Mouse (Mus musculus): ENCODE measurements around the gene Slc27a1. TPM values are rescaled to one million over a fixed set of nuclear protein-coding genes. Genes with fewer than 3 reads are reported as not detected.

The Slc27a1 gene
- total RNA-seq, 1 experiment from 2014 or later, result 9.5 TPM

DNA sequence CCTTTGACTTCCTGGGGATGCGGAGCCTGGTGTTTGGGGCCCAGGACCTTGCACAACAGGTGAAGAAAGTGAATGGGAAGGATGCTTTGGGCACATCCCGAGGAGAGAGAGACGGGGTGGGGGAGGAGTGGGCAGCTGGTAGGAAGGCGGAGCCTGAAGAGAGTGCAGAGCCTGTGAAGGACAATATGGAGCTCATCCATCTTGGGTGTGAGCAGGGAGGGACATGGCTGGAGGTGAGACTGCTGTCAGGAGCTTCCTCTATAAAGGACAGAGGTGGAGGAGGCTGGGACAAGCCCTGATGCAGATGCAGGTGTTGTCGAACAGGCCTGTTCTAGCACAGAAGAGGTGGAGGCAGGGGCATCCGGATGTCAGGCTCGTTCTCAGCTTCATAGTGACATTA is 35.3 kb downstream of the Slc27a1 start:
- ATAC-seq (replicated peaks; ENCODE audit: low read depth, poor library complexity, severe bottlenecking), result no peak

DNA sequence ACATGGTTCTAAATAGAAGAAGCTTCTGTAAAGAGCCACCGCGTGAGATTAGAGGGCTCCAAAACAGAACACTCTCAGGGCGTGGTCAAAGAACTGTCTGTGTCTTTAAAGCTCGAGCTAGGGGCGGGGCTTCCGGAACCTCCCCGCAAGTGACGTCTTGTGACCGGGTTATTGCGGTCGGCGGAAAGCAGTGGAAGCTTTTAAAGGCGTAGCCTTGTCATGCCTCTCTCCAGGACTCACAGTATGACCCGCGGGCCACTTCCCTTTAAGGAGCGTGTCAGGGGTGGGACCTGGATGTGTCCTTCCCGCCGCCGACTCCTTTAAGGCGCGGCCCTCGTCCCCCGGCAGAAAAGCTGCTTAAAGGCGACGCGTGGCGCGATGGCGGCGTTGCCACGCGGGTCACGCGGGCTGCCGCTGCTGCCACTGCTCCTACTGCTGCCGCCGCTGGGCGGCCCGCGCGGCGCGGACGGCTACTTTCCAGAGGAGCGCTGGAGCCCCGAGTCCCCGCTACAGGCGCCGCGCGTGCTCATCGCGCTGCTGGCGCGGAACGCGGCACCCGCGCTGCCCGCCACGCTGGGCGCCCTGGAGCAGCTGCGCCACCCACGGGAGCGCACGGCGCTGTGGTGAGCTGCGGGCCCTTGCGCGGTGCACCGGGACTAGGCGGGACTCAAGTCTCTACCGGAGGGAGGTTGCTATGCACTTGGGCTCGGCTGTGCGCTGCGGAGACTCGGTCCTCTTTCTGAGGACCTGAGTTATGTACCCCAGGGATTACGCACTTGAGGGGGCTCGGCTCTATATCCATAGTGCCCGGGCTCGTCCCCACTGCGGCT is 42.4 kb downstream of the Slc27a1 start, which contains the start of gene Colgalt1:
Gene Colgalt1, plus strand, starts transcription at position 177 of the 830 bp plus-strand sequence.
- ATAC-seq (replicated peaks; ENCODE audit: low read depth, poor library complexity, severe bottlenecking), result peak; percentile 96

DNA sequence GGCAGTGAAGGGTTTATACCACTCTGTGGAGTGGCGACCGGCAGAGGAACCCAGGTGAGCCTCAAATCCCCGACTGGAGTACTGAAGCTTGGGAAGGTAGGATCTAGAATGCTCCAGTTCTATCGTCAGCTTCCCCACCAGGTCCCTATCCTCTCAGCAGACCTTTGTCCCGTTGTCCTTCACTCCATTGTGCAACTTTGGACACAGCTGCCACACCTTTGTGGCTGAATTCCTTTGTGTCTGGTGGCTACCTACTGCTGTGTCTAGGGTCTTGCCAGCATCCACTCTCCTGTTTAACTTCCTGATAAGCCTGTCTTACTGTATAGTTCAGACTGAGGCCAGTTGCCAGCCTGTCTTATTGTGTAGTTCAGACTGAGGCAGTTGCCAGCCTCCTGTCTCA is 43.5 kb downstream of the Slc27a1 start:
- ATAC-seq (replicated peaks; ENCODE audit: low read depth, poor library complexity, severe bottlenecking), result no peak

DNA sequence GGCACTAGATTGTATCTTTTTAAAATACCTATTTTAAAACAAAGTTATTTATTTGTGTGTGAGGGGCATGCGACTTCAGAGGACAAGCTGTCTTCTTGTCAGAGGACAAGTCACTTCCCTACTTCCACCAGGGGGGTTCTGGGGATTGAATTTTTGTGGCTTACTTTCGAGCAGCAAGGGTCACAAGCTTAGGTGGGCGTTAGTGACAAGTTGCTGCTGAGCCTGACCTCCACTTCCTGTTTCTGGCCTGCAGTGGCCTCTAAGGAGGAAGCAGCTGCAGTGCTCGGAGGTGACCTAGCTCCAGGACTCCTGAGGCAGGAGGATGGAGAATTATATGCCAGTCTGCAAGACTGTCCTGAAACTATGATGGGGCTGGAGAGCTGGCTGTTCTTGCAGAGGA is 44.7 kb downstream of the Slc27a1 start:
- peak; percentile 42 for ATAC-seq (replicated peaks; ENCODE audit: low read depth, poor library complexity, severe bottlenecking)

DNA sequence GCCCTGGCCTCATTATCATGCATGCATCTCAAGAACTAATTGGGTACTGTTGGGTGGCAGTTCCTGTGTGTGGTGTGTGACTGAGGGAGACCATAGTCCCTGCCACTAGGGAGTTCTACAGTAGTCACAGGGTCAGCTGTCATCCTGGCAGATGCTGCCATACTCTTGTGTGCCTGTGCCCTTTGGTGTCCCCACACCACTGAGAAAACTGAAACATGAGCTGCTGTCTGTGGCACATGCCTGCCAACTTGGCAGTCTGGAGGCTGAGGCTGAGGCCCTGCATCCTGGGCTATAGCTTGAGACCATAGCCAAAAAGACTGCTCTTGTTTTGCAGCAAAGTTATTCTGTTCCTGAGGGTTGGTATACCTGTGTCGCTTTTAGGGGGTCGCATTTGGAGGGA is 51.1 kb downstream of the Slc27a1 start:
- ATAC-seq (replicated peaks; ENCODE audit: low read depth, poor library complexity, severe bottlenecking), result no peak

DNA sequence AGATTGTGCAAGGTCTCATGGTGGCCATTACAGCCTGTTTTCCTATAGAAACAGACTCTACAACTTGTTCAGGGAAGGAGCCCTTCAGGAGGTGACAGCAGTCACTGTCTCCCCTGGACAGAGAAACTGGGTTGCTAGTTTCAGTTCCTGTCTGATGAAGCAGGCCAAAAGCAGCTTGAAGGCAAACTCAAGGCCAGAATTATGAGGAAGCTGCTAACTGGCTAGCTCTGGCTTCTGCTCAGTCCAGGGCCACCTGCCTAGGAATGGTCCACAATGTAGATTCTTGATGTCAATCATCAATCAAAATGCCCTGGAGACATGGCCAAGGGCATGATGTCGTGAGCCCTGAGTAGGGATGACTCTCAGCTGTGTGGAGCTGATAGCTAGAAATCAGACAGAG is 56.4 kb downstream of the Slc27a1 start:
- no peak for ATAC-seq (replicated peaks; ENCODE audit: low read depth, poor library complexity, severe bottlenecking)

DNA sequence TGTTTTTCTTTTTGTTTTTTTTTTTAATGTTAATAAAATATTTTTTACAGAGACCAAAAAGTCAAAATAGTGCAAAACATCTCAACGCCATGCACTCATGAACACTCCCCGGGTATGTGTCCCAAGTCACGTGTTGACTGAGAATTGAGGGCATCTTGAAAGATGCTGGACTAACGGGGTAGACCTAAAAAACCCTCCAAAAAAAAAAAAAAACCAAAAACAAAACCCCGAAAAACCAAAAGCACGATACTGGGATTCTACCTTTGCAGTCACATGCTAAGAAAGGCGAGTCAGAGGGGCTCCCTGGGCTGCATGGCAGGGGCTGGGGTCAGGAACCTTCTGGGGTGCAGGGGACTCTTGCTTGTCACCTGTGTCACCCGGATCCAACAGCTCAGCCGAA is 58.1 kb downstream of the Slc27a1 start:
- no peak for ATAC-seq (replicated peaks; ENCODE audit: low read depth, poor library complexity, severe bottlenecking)

DNA sequence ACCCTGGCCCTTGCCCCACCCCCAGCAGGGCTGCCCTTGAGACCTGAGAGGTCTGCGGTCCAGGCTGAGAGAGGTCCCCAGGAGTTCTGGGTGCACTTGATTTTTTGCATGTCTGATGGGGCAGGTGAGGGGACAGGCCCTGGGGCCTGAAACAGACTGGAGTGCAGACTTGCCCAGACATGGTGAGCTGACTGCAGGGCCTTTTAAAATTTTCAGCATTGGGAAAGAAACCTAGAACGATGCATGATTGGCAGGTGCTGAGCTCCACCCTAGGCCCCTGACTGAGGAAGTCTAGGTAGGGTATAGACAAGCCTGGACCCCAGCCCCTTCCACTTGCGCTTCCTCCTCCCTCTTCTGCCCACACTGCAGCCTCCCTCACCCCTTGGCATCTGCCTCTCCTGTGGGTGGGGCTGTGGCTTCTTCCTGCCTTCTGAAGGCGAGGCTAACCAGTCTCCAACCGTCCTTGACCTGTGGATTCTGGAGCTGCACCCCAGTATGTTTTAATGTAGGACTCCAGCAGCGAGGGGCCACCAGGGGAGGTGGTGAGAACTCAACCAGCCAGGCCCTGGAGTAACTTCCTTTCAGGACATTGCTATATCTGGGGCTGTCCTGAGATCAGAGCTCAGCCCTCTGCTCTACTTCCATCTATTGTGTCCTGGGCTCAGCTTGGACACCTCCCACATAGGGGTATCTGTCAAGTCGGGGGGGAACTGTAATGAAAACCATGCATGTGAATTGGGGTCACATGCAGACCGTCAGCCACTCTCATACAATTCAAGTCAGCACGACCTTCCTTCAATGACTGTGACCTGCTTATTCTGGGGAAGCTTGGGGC is 58.8 kb downstream of the Slc27a1 start:
- ATAC-seq (replicated peaks; ENCODE audit: low read depth, poor library complexity, severe bottlenecking), result peak; percentile 9

DNA sequence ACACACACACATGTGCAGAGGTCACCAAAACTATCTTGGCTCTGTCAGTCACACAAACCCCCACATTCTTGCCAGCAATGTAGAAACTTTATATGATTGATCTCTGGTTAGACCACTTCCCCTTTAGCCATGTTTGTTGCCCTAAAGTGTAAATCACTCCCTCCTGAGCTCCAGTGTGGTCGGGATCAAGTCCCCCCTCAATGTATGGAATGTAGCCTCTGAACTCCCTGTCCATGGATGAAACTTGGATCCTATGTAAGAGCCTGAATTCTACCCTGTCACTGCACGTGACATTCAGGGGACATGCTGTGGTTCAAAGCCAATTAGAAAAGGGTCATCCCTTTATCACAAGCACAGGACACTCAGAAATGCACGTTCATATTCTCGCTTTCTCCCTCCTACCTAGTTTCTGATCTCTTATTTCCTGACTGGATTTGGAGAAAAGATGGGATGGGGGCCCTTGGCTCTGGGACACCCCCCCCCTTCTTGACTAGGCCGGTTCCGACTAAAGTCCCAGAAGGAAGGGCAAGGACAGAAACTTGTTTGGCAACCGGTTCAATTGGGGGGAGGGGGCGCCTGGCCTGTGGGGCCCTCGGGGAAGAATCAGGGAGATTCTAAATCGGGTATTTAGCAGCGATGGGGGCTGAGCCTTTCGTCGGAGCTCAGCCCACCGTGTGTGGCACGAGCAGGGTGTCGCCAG is 59.9 kb downstream of the Slc27a1 start:
- peak; percentile 27 for ATAC-seq (replicated peaks; ENCODE audit: low read depth, poor library complexity, severe bottlenecking)

DNA sequence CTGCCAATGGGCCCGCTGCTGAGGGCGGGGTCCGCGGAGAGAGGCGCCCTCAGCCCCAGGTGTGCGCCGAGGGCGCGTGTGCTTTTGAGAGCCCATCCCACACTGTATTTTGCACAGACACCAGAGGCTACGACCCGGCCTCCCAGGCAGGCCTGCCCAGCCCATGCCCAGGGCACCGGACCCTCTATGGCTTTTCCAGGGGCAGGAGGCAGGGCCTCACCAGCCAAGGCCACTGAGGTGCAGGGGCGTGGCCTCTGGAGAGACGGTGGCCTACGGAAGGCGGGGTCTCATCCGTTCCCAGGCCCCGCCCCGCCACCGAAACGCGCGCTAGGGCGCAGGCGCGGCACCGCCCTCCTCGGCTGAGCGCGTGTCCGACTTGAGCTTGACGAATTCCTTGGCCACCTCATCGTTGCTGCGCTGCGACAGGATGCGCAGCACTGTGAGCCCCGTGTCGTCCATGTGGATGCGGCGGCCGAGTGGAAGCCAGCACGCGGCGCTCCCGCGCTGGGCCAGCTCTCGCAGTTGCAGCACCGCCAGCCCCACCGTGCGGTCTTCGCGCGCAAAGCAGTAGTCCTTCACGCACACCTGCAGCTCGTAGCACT is 60.5 kb downstream of the Slc27a1 start:
- ATAC-seq (replicated peaks; ENCODE audit: low read depth, poor library complexity, severe bottlenecking), result peak; percentile 49

DNA sequence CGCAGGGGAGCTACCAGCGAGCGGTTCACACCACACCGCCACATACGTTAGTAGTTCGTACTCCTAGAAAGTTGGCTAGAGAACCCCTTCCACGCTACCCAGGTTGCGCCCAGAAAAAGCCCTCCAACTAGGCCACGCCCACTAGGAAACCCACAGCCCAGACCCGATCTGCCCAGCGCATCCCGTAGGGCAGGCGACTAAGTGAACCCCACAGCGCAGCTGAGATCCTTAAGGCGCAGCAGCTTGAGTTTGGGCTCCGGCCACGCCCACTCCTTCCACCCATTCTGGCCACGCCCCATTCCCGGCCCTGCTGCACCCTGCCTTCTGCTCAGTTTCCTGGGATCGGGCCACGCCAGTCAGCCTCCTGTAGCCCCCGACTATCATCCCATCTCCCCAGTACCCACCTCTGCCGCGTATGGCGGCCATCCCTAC is 61.1 kb downstream of the Slc27a1 start:
- ATAC-seq (replicated peaks; ENCODE audit: low read depth, poor library complexity, severe bottlenecking), result peak; percentile 13

DNA sequence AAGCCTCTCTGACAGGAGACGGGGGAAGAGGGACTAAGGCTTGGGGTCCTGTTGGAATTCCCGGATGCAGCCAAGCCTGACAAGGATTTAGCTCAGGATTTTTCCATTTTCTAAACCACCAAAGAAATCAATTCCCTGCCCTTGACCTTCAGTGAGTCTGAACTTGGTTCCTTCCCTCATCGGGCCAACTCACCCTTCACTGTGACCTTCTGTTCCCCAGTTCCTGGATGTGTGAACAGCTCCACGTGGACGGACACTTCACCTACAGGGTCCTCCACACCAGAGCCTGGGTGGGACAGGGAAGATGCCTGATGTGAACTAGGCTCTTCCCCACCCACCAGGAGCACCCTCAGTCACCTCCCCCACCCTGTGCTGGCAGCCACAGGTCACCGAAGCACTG is 62.1 kb downstream of the Slc27a1 start:
- ATAC-seq (replicated peaks; ENCODE audit: low read depth, poor library complexity, severe bottlenecking), result no peak

DNA sequence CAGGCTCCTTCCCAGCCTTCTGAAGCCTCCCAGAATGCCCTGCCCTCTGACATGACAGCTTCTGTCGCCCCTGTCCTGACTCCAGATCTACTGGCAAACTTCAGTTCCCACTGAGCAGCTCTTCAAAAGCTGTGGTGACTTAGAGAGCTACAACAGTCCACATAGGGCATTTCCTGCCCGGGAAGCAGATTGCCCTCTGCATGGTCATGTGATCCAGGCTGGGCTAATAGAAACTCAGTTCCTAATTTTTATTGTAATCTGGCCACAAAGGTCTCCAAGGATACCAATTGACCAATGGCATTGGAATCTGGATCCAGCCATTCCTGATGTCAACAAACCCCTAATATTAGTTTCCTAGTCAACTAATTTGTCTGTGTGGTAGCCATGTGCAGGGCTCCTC is 63.2 kb downstream of the Slc27a1 start:
- ATAC-seq (replicated peaks; ENCODE audit: low read depth, poor library complexity, severe bottlenecking), result no peak

DNA sequence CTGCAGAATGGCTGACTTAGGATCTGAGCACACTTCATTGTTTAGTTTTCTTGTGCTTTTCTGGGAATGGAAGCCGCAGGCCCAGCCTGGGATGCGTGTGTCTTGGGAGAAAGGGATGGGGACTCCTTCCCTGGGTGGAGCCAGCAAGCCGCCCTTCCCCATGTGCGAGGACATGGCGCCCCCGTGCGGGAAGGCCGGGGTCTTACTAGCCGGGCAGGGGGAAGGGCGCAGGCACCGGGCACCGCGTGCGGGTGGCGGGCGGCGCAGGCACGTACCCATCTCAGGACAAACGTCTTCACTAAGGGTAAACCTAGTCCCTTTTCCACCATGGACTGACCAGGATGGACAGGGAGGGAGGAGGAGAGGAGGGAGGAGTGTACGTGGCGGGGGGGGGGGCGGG is 64.5 kb downstream of the Slc27a1 start:
- ATAC-seq (replicated peaks; ENCODE audit: low read depth, poor library complexity, severe bottlenecking), result peak; percentile 16; the same call in 1 of the 2 replicates

DNA sequence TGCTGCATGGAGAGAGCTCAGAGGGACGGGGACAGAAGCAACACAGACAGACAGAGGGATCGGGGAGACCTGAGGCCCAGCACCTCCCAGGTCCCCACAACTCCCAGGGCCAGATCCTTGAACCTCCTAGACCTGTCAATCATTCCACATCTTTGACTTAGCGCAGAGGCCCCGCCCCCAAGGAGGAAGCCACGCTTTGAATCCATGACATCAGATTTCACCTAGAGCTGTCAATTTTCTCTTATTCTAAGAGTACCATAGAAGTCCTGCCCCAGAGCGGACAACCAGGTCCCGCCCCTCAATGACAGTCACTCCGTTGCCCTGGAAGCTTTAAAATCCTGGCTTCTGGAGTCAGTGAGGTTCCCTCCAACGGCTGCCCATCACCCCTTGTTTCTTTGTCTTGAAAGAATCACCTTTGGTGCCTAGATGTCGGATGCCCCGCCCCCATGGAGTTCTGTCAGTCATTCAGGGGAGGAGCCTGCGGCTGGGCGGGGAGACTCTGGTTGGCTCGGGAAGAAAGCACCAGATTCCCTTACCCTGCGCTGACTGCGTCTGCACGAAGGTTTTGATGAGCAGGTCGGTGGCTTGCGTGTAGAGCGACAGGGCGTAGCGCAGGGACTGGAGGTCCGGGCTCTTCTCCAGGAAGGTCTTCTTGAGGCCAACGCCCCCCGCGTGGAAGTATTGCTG is 65.4 kb downstream of the Slc27a1 start:
- peak; percentile 61 for ATAC-seq (replicated peaks; ENCODE audit: low read depth, poor library complexity, severe bottlenecking)

Other genes with a start within 250 kb of the Slc27a1 start
- 137 and 155 TPM in 2 replicates for gene Use1, start 202.0 kb upstream of the Slc27a1 start, total RNA-seq (2017)
- gene Ocel1, start 197.6 kb upstream of the Slc27a1 start, total RNA-seq (2017), result 10.7 and 18.6 TPM in 2 replicates
- 3.0 and 4.3 TPM in 2 replicates for gene Nr2f6, start 186.9 kb upstream of the Slc27a1 start, total RNA-seq (2017)
- not detected in 2 replicates for gene Ushbp1, start 173.1 kb upstream of the Slc27a1 start, total RNA-seq (2017)
- gene Babam1, start 172.0 kb upstream of the Slc27a1 start, total RNA-seq (2017), result 84.6 and 89.2 TPM in 2 replicates
- gene Ankle1, start 162.9 kb upstream of the Slc27a1 start, total RNA-seq (2017), result 9.0 and 13.0 TPM in 2 replicates
- gene Abhd8, start 105.2 kb upstream of the Slc27a1 start, total RNA-seq (2017), result 6.5 and 13.3 TPM in 2 replicates
- 79.0 and 80.0 TPM in 2 replicates for gene Mrpl34, start 103.9 kb upstream of the Slc27a1 start, total RNA-seq (2017)
- gene Dda1, start 99.7 kb upstream of the Slc27a1 start, total RNA-seq (2017), result 9.6 and 17.6 TPM in 2 replicates
- 5.4 and 6.6 TPM in 2 replicates for gene Ano8, start 82.9 kb upstream of the Slc27a1 start, total RNA-seq (2017)
- gene Gtpbp3, start 80.8 kb upstream of the Slc27a1 start, total RNA-seq (2017), result 22.6 and 22.7 TPM in 2 replicates
- 3.0 and 3.6 TPM in 2 replicates for gene Plvap, start 57.1 kb upstream of the Slc27a1 start, total RNA-seq (2017)
- not detected in 2 replicates for gene Ccdc194, start 43.2 kb upstream of the Slc27a1 start, total RNA-seq (2017)
- 35.4 and 49.8 TPM in 2 replicates for gene Bst2, start 31.4 kb upstream of the Slc27a1 start, total RNA-seq (2017)
- gene Mvb12a, start 26.0 kb upstream of the Slc27a1 start, total RNA-seq (2017), result 84.7 and 86.2 TPM in 2 replicates
- not detected in 2 replicates for gene Tmem221, start 10.0 kb upstream of the Slc27a1 start, total RNA-seq (2017)
- gene Nxnl1, start 2.3 kb upstream of the Slc27a1 start, total RNA-seq (2017), result not detected in 2 replicates
- 116 and 131 TPM in 2 replicates for gene Pgls, start 23.3 kb downstream of the Slc27a1 start, total RNA-seq (2017)
- gene Fam129c, start 28.8 kb downstream of the Slc27a1 start, total RNA-seq (2017), result 0.97 and 2.3 TPM in 2 replicates
- gene Colgalt1, start 42.1 kb downstream of the Slc27a1 start, total RNA-seq (2017), result 64.6 and 75.2 TPM in 2 replicates
- gene Unc13a, start 102.9 kb downstream of the Slc27a1 start, total RNA-seq (2017), result 0.46 and 11.3 TPM in 2 replicates
- gene Jak3, start 107.4 kb downstream of the Slc27a1 start, total RNA-seq (2017), result 9.4 and 14.1 TPM in 2 replicates
- 3.4 and 3.5 TPM in 2 replicates for gene Insl3, start 120.3 kb downstream of the Slc27a1 start, total RNA-seq (2017)
- 0.23 TPM in 1 of 2 replicates, not detected in the other for gene B3gnt3, start 132.9 kb downstream of the Slc27a1 start, total RNA-seq (2017)
- 64.3 and 91.5 TPM in 2 replicates for gene Fcho1, start 156.8 kb downstream of the Slc27a1 start, total RNA-seq (2017)